Mouse (Mus musculus) embryo, embryonic 10.5 days (tissue): ENCODE results near the gene Gm49387.

Experiments used
- DNase-seq: peaks from one replicate; pipeline ENCODE4 v3.0.0-alpha.2; 2015; ENCODE audit warnings: low spot score

The Gm49387 gene

GRCm38 (mm10) chr14:31661671-31662554, 21.2 kb upstream of the Gm49387 start:
- peak; percentile 93 for DNase-seq

GRCm38 (mm10) chr14:31660312-31661093, 19.8 kb upstream of the Gm49387 start:
- DNase-seq = no peak

- DNase-seq = no peak
Observed at GRCm38 (mm10) chr14:31659501-31660181, 19.0 kb upstream of the Gm49387 start.

- no peak for DNase-seq
Observed at GRCm38 (mm10) chr14:31658126-31658680, 17.5 kb upstream of the Gm49387 start.

GRCm38 (mm10) chr14:31656857-31657645, 16.4 kb upstream of the Gm49387 start:
- peak; percentile 84 for DNase-seq

- no peak for DNase-seq
Observed at GRCm38 (mm10) chr14:31656386-31656785, 15.7 kb upstream of the Gm49387 start.

GRCm38 (mm10) chr14:31655406-31655805, 14.7 kb upstream of the Gm49387 start:
- DNase-seq = no peak

- no peak for DNase-seq
Observed at GRCm38 (mm10) chr14:31654816-31655215, 14.1 kb upstream of the Gm49387 start.

GRCm38 (mm10) chr14:31653101-31653875, 12.6 kb upstream of the Gm49387 start:
- no peak for DNase-seq

GRCm38 (mm10) chr14:31652624-31653023, 11.9 kb upstream of the Gm49387 start:
- DNase-seq = no peak

GRCm38 (mm10) chr14:31652106-31652505, 11.4 kb upstream of the Gm49387 start:
- DNase-seq = no peak

- DNase-seq = no peak
Observed at GRCm38 (mm10) chr14:31651206-31651605, 10.5 kb upstream of the Gm49387 start.

- DNase-seq = no peak
Observed at GRCm38 (mm10) chr14:31650347-31650746, 9.7 kb upstream of the Gm49387 start.

- DNase-seq = no peak
Observed at GRCm38 (mm10) chr14:31647991-31648390, 7.3 kb upstream of the Gm49387 start.

GRCm38 (mm10) chr14:31645920-31646319, 5.2 kb upstream of the Gm49387 start:
- no peak for DNase-seq

- peak; percentile 51 for DNase-seq
Observed at GRCm38 (mm10) chr14:31644931-31645547, 4.4 kb upstream of the Gm49387 start.

- no peak for DNase-seq
Observed at GRCm38 (mm10) chr14:31644183-31644830, 3.6 kb upstream of the Gm49387 start.

- no peak for DNase-seq
Observed at GRCm38 (mm10) chr14:31641506-31642155, 953 bp upstream of the Gm49387 start.
